Mouse (Mus musculus) heart, embryonic 13.5 days (tissue): ENCODE measurements around the gene Slc1a5. TPM values are rescaled to one million over a fixed set of nuclear protein-coding genes. Genes with fewer than 3 reads are reported as not detected.
A peak's percentile ranks its signal among the peaks of the same experiment; 100 is the strongest.

Source experiments
- ATAC-seq: fragments of 200-750 bp; cut with Nextera tagmentation; 2 replicates; pipeline ENCODE4 v1.8.0; 2017; ENCODE audit warnings: moderate TSS enrichment; ENCODE audit not compliant: insufficient number of reproducible peaks, low FRiP score, low TSS enrichment; ENCODE audit errors: extremely low read depth
- H3K27ac ChIP-seq: fragments of 300-500 bp; sonication (generic); replicated peaks from 2 replicates; pipeline ENCODE4 v1.5.1; 2015; ENCODE audit warnings: moderate library complexity, mild to moderate bottlenecking, inconsistent platforms
- H3K27me3 ChIP-seq: fragments of 300-500 bp; sonication (generic); replicated peaks from 2 replicates; pipeline ENCODE4 v1.6.1; 2015; ENCODE audit warnings: mild to moderate bottlenecking, inconsistent platforms
- H3K36me3 ChIP-seq: fragments of 300-500 bp; sonication (generic); 2 replicates; pipeline ENCODE4 v1.6.1; 2015; ENCODE audit warnings: mild to moderate bottlenecking, inconsistent platforms
- H3K4me1 ChIP-seq: fragments of 300-500 bp; sonication (generic); 2 replicates; pipeline ENCODE4 v1.6.1; 2015; ENCODE audit warnings: inconsistent platforms
- H3K4me2 ChIP-seq: fragments of 300-500 bp; sonication (generic); 2 replicates; pipeline ENCODE4 v1.6.1; 2015; ENCODE audit warnings: inconsistent platforms, mild to moderate bottlenecking, moderate library complexity
- H3K4me3 ChIP-seq: fragments of 300-500 bp; sonication (generic); 2 replicates; pipeline ENCODE4 v1.5.1; 2015; ENCODE audit warnings: moderate library complexity, mild to moderate bottlenecking, inconsistent platforms
- H3K9ac ChIP-seq: fragments of 300-500 bp; sonication (generic); 2 replicates; pipeline ENCODE4 v1.6.1; 2015; ENCODE audit warnings: inconsistent platforms, mild to moderate bottlenecking, moderate library complexity
- H3K9me3 ChIP-seq: fragments of 300-500 bp; sonication (generic); 2 replicates; pipeline ENCODE4 v1.6.1; 2016; ENCODE audit warnings: inconsistent platforms
- WGBS: fragments of 180-500 bp; shearing (Covaris S2); methylation state at CpG from one replicate; pipeline ENCODE4 v1.1.7; 2015; ENCODE audit warnings: mixed read lengths; 5-methylcytosine and 5-hydroxymethylcytosine counted together
- polyA plus RNA-seq: library from polyadenylated mRNA; unstranded; fragments of >200 nt; fragmentation: Nextera tagmentation; extraction: Ambion mirVana; gene quantifications from 2 replicates; pipeline ENCODE4 v1.2.1, GENCODE M21; 2015

Slc1a5 gene
- polyA plus RNA-seq, 1 experiment from 2014 or later: 35.2 TPM

DNA sequence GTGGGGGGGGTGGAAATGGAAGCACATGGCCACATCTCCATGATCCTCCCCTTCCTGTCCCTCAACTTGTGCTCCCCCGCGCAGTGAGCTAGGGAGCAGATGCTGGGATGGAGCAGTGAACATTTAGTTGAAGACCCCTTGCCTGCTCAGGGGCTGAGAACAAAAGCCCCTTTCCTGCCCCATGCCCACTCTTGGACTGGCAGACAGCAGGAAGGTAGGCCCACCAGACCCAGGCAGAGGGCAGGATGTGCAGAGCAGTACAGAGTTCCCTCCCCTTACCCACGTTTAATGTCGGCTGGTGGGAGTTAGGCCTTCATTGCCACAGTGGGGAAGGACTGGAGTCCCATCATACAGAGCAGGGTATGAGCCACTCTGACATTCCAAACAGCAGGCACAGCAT, 59.9 kb downstream of the Slc1a5 start:
- Histone ChIP-seq H3K4me3 (no peak overlapping the region), H3K9me3 (no peaks in the 10 kb centered on the region), H3K4me2 (no peak overlapping the region), H3K27ac (peak overlapping the region; percentile 88), H3K4me1 (peaks cover 43% of the 10 kb centered on the region), H3K27me3 (no peaks in the 10 kb centered on the region), H3K9ac (peak overlapping the region; percentile 94; the same call in 1 of the 2 replicates), H3K36me3 (peaks cover 59% of the 10 kb centered on the region)
- WGBS: 68% methylated on average over 4 of the region's 4 CpGs
- ATAC-seq: no peak

DNA sequence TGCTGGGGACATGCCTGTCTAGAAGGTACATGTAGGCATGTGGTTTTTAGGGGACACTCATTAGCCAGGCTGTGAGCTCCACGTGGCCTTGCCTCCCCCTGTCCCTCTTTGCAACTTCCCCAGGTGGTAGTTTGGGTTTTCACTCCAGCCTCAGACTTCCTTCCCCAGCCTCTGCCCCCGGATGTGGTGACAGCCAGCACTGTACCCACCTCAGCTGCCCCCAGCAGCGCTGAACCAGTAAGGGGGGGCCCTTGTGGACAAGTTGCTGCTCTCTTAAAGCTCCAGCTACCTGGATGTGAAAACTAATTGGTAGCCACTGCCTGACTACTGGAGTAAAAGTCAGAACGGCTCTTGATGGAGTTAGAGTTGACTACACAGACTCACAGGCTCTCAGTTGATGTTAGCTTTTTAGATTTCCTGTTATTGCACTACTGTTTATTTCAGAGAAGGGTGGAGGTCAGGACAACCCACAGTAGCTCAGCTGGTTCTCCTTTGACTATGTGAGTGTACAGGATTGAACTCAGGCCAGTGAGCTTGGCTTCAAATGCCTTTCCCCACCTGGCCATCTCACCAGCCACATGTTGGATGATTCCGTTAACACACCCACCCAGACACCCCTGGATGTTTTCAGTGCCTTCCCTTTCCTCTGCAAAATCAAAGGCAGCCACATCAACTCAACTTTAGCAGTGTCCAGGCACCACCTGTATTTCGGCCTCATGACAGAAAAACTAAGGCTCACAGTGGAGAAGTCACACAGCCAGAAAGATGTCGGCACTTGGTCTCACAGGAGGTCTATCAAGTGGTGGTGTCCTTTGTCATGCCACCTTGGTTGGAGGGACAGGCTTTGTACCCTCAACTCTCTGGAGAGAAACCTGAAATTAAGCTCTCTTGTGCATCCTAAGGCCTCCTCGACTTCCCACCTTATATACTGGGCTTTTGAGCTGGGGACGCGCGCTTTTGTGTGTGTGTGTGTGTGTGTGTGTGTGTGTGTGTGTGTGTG, 60.7 kb downstream of the Slc1a5 start:
- Histone ChIP-seq H3K9ac (peak overlapping the region; percentile 94), H3K4me1 (peaks cover 43% of the 10 kb centered on the region), H3K27ac (peak overlapping the region; percentile 88), H3K27me3 (no peaks in the 10 kb centered on the region), H3K4me2 (peak overlapping the region; percentile 99), H3K36me3 (peaks cover 61% of the 10 kb centered on the region), H3K4me3 (peak overlapping the region; percentile 76), H3K9me3 (no peaks in the 10 kb centered on the region)
- WGBS: 36% methylated on average over 11 of the region's 11 CpGs
- no peak for ATAC-seq

DNA sequence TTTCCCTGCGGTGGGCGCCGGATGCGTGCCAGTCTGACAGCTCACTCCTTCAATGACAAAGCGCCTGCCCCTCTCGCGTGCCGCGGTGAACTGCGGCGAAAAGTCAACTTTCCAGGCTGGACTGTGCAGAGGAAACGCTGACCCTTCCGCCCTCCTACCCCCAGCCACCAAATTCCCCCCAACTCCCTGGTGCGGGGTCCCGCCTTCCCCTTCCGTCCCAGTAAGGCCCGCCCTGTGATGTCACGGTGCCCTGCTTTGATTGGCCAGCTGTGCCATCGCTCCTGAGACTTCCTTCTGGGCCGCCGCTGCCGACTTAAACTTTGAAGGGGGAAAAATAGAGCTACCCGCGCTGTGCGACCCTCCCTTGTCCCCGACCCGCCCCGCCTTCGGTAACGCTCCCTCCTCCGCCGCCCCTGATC, 61.5 kb downstream of the Slc1a5 start, which contains the start of gene Prkd2:
Prkd2 (plus strand) TSS at position 258 of the 419 bp plus-strand sequence.
- WGBS: under 1% methylated on average over 32 of the region's 32 CpGs
- Histone ChIP-seq H3K9me3 (no peaks in the 10 kb centered on the region), H3K27me3 (no peaks in the 10 kb centered on the region), H3K36me3 (peaks cover 60% of the 10 kb centered on the region), H3K9ac (peak within 1 kb of the TSS; percentile 94), H3K4me3 (peak within 1 kb of the TSS; percentile 76), H3K27ac (peak within 1 kb of the TSS; percentile 88), H3K4me1 (peaks cover 43% of the 10 kb centered on the region), H3K4me2 (peak within 1 kb of the TSS; percentile 99)
- peak; percentile 68 for ATAC-seq

DNA sequence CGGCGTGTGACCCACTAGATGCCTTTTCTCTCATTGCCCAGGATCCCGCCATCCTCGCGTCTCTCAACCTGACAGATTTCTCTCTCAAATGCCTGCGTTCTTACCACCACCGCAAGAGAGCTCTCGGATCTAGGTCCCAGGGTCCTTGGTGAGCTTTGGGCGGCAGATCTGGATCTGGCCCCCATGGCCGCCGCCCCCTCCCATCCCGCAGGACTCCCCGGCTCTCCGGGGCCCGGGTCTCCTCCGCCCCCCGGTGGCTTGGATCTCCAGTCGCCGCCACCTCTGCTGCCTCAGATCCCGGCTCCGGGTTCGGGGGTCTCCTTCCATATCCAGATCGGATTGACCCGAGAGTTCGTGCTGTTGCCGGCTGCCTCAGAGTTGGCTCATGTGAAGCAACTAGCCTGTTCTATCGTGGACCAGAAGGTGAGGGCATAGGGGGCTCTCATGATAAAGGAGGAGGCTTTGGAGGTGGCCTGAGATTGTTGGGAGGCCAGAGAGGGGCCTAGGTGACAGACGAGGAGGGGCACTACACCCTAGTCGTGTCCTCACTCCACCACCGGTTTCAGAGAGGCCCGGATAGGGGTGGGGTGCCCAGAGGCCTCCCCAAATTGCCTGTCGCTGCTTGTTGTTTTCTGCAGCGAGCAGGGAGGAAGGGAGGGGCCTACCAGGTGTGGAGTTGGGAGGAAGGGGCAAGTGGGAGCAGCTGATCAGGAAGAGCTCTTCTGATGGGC, 62.5 kb downstream of the Slc1a5 start:
- Histone ChIP-seq H3K4me3 (peak overlapping the region; percentile 76), H3K9me3 (no peaks in the 10 kb centered on the region), H3K27me3 (no peaks in the 10 kb centered on the region), H3K36me3 (peaks cover 58% of the 10 kb centered on the region), H3K27ac (peak overlapping the region; percentile 88), H3K4me1 (peaks cover 43% of the 10 kb centered on the region), H3K4me2 (peak overlapping the region; percentile 99), H3K9ac (peak overlapping the region; percentile 94)
- 2% methylated on average over 33 of the region's 33 CpGs for WGBS
- no peak for ATAC-seq

GRCm38 (mm10) chr7:16844696-16845071, 63.5 kb downstream of the Slc1a5 start:
- ATAC-seq: no peak
- WGBS: 40% methylated on average over 3 of the region's 3 CpGs

DNA sequence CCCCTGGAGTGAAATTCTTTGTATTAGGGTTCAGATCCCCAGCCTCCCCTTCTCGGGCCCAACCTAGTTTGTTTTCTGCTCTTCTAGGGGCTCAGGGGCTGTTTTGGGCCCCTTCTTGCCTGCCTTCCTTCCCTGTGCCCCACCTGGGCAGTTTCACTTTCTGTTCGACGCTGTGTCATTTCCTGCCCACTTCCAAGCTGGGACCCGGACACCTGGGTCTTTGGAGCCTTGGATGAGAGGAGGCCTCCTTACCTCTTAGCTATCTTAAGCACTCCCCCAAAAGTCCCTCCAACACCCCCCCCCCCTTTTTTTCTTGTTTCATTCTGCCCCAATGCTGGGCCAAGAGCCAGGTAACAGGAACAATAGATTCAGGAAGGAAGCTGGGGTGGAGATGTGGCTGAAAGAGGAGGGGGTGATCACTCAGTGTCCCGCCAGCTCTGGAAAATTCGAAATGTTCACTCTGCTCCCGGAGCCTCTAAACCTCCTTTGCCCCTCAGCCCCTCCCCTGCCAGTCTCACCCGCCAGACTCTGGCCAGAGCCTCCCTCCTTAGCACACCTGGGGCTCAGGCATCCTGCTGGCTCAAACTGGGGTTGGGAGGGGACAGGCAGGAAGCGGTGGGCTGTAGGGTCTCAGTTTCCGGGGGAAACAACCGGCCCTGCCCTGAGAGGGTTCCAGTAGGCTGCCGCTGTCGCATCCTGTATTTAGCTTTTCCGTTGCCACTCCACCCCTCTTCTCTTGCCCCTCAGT, 64.1 kb downstream of the Slc1a5 start:
- peak overlapping the region; percentile 76 for H3K4me3 ChIP-seq
- H3K4me1 ChIP-seq: peaks cover 43% of the 10 kb centered on the region
- no peak for ATAC-seq
- peak overlapping the region; percentile 88 for H3K27ac ChIP-seq
- H3K36me3 ChIP-seq: peaks cover 58% of the 10 kb centered on the region
- no peaks in the 10 kb centered on the region for H3K9me3 ChIP-seq
- WGBS: 34% methylated on average over 14 of the region's 14 CpGs
- H3K27me3 ChIP-seq: no peaks in the 10 kb centered on the region
- H3K4me2 ChIP-seq: peak overlapping the region; percentile 99
- peak overlapping the region; percentile 94 for H3K9ac ChIP-seq

More at GRCm38 (mm10) chr7:16844696-16845071, 63.5 kb downstream of the Slc1a5 start:
- Histone ChIP-seq H3K36me3 (peaks cover 58% of the 10 kb centered on the region), H3K27ac (peak overlapping the region; percentile 88), H3K4me1 (peaks cover 43% of the 10 kb centered on the region), H3K4me3 (peak overlapping the region; percentile 76), H3K9ac (peak overlapping the region; percentile 94), H3K9me3 (no peaks in the 10 kb centered on the region), H3K27me3 (no peaks in the 10 kb centered on the region), H3K4me2 (peak overlapping the region; percentile 99)

DNA sequence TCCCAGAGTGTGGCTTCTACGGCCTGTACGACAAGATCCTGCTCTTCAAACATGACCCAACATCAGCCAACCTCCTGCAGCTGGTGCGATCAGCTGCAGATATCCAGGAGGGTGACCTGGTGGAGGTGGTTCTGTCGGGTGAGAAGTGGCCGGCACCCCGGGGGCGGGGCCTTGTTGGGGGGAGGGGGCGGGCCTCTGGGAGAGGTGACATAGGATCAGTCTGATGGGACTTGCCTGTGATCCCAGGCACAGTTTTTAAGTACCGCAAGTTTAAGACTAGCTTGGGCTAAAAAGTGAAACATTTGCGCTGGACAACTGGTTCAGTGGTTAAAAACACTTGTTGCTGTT, 64.7 kb downstream of the Slc1a5 start:
- Histone ChIP-seq H3K4me2 (peak overlapping the region; percentile 99), H3K36me3 (peaks cover 58% of the 10 kb centered on the region), H3K9me3 (no peaks in the 10 kb centered on the region), H3K4me1 (peaks cover 43% of the 10 kb centered on the region), H3K9ac (peak overlapping the region; percentile 94), H3K27ac (peak overlapping the region; percentile 88), H3K4me3 (peak overlapping the region; percentile 76), H3K27me3 (no peaks in the 10 kb centered on the region)
- WGBS: 36% methylated on average over 10 of the region's 10 CpGs
- no peak for ATAC-seq

DNA sequence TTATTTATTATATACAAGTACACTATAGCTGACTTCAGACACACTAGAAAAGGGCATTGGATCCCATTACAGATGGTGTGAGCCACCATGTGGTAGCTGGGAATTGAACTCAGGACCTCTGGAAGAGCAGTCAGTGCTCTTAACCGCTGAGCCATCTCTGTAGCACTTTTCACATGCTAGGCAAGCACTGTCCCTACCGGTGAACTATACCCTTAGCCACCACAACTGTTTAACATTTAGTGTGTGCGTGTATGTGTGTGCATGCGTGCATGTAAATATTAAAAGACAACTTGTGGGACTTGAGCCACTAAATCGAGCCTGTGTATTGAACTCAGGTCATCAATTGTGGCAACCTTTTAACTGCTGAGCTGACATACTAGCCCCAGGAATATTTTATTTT, 65.6 kb downstream of the Slc1a5 start:
- WGBS: 93% methylated on average over 5 of the region's 5 CpGs
- no peaks in the 10 kb centered on the region for H3K27me3 ChIP-seq

GRCm38 (mm10) chr7:16847507-16847906, 66.4 kb downstream of the Slc1a5 start:
- WGBS: 81% methylated on average over 19 of the region's 19 CpGs
- Histone ChIP-seq H3K4me2 (no peak overlapping the region), H3K36me3 (peaks cover 60% of the 10 kb centered on the region), H3K27ac (no peak overlapping the region), H3K4me1 (peaks cover 29% of the 10 kb centered on the region), H3K9ac (no peak overlapping the region), H3K4me3 (no peak overlapping the region), H3K9me3 (no peaks in the 10 kb centered on the region), H3K27me3 (no peaks in the 10 kb centered on the region)
- no peak for ATAC-seq

More for the DNA sequence above, 65.6 kb downstream of the Slc1a5 start:
- Histone ChIP-seq H3K27ac (no peak overlapping the region), H3K9me3 (no peaks in the 10 kb centered on the region), H3K4me1 (peaks cover 34% of the 10 kb centered on the region), H3K36me3 (peaks cover 55% of the 10 kb centered on the region), H3K9ac (no peak overlapping the region), H3K4me3 (no peak overlapping the region), H3K4me2 (no peak overlapping the region)
- no peak for ATAC-seq
